Mouse (Mus musculus): ENCODE measurements around the gene Wwp2. TPM values are rescaled to one million over a fixed set of nuclear protein-coding genes. Genes with fewer than 3 reads are reported as not detected.

Gene Wwp2
- polyA plus RNA-seq, 1 experiment from 2014 or later: 28.5 TPM

DNA sequence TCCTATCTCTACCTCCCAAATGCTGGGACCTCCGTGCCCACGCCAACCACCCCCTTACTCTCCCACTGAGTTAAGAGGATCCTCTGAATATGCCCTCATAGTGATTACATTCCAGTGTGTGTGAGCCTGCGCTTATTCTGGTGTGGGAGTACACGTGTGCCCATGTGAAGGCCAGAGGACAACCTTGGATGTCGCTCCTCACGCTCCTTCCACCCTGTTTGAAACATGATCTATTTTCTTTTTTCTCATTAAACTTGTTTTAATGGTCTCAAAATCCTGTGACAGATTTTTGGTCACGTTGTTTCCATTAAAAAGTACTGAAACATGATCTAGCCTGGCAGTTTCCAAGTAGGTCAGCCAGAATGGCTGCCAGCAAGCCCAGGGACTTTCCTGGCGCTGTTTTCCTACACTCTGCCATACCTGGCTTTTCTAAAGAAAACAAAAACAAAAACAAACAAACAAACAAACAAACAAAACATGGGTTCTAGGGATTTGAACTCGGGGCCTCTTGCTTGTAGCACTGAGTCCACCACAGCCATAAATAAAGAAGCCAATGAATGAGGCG lies 40.0 kb upstream of the Wwp2 start:
- Histone ChIP-seq H3K27ac (replicated peaks in 1 of 2; ENCODE audit: control insufficient read depth in 1 of 2, insufficient read depth in 1 of 2, low read depth in 2 of 2, low read length in 2 of 2) (no peak overlapping the region), H3K4me1 (ENCODE audit: control insufficient read depth in 2 of 2, insufficient read depth in 2 of 2, low read length in 2 of 2) (no peaks in the 10 kb centered on the region), H3K9ac (ENCODE audit: low read length) (no peak overlapping the region), H3K4me3 (ENCODE audit: control insufficient read depth in 1 of 2, insufficient read depth in 1 of 2, low read depth in 1 of 2, low read length in 2 of 2) (no peak overlapping the region), H3K4me2 (ENCODE audit: low read length) (no peak overlapping the region), H3K27me3 (ENCODE audit: control insufficient read depth, insufficient read depth, low read length) (no peaks in the 10 kb centered on the region), H3K36me3 (ENCODE audit: control insufficient read depth, insufficient read depth, low read length) (no peaks in the 10 kb centered on the region), H3K9me3 (ENCODE audit: control insufficient read depth, low read length) (no peaks in the 10 kb centered on the region)
- no peak for ATAC-seq (ENCODE audit: insufficient number of reproducible peaks, insufficient read depth, low FRiP score, low read depth)
- 85% methylated on average over 10 of the region's 10 CpGs for WGBS

- Histone ChIP-seq H3K27ac (replicated peaks in 1 of 2; ENCODE audit: control insufficient read depth in 1 of 2, insufficient read depth in 1 of 2, low read depth in 2 of 2, low read length in 2 of 2) (no peak overlapping the region), H3K4me2 (ENCODE audit: low read length) (no peak overlapping the region), H3K9me3 (ENCODE audit: control insufficient read depth, low read length) (no peaks in the 10 kb centered on the region), H3K9ac (ENCODE audit: low read length) (no peak overlapping the region), H3K36me3 (ENCODE audit: control insufficient read depth, insufficient read depth, low read length) (no peaks in the 10 kb centered on the region), H3K4me3 (ENCODE audit: control insufficient read depth in 1 of 2, insufficient read depth in 1 of 2, low read depth in 1 of 2, low read length in 2 of 2) (no peak overlapping the region), H3K4me1 (ENCODE audit: control insufficient read depth in 2 of 2, insufficient read depth in 2 of 2, low read length in 2 of 2) (peaks cover under 1 to 4% of the 10 kb centered on the region in 2 experiments; a peak in 2 of 4 replicates), H3K27me3 (ENCODE audit: control insufficient read depth, insufficient read depth, low read length) (no peaks in the 10 kb centered on the region)
- 53% methylated on average over 12 of the region's 12 CpGs for WGBS
- no peak for ATAC-seq (ENCODE audit: insufficient number of reproducible peaks, insufficient read depth, low FRiP score, low read depth)
These were observed 38.5 kb upstream of the Wwp2 start for GRCm38 (mm10) chr8:107397665-107398064.

DNA sequence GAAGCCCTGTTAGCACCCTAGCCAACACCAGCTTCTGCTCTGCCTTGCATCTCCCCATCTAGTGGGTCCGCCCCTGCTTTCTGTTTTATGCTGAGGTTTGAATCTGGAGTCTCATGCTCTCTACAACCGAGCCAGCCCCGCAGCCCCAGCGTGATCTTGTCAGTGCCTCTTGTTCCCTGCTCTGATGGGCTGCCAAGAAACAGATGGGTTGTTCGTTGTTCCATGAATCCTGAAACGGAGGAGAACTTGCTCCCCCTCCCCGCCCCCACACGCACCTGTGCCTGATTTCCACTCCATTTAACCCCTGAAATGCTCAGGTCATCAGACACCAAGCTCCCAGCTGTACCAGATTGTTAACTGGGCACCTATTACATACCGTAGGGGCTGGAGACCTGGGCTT lies 36.7 kb upstream of the Wwp2 start:
- Histone ChIP-seq H3K9ac (ENCODE audit: low read length) (no peak overlapping the region), H3K4me1 (ENCODE audit: control insufficient read depth in 2 of 2, insufficient read depth in 2 of 2, low read length in 2 of 2) (peaks cover 3 to 5% of the 10 kb centered on the region in 2 experiments; a peak in 2 of 4 replicates), H3K36me3 (ENCODE audit: control insufficient read depth, insufficient read depth, low read length) (no peaks in the 10 kb centered on the region), H3K4me3 (ENCODE audit: control insufficient read depth in 1 of 2, insufficient read depth in 1 of 2, low read depth in 1 of 2, low read length in 2 of 2) (no peak overlapping the region), H3K27me3 (ENCODE audit: control insufficient read depth, insufficient read depth, low read length) (no peaks in the 10 kb centered on the region), H3K4me2 (ENCODE audit: low read length) (no peak overlapping the region), H3K9me3 (ENCODE audit: control insufficient read depth, low read length) (no peaks in the 10 kb centered on the region), H3K27ac (replicated peaks in 1 of 2; ENCODE audit: control insufficient read depth in 1 of 2, insufficient read depth in 1 of 2, low read depth in 2 of 2, low read length in 2 of 2) (no peak overlapping the region)
- ATAC-seq (ENCODE audit: insufficient number of reproducible peaks, insufficient read depth, low FRiP score, low read depth): no peak
- WGBS: 42% methylated on average over 9 of the region's 9 CpGs

- Histone ChIP-seq H3K9me3 (ENCODE audit: control insufficient read depth, low read length) (no peaks in the 10 kb centered on the region), H3K4me1 (ENCODE audit: control insufficient read depth in 2 of 2, insufficient read depth in 2 of 2, low read length in 2 of 2) (peaks cover 3 to 5% of the 10 kb centered on the region in 2 experiments; a peak in 2 of 4 replicates), H3K36me3 (ENCODE audit: control insufficient read depth, insufficient read depth, low read length) (no peaks in the 10 kb centered on the region), H3K4me3 (ENCODE audit: control insufficient read depth in 1 of 2, insufficient read depth in 1 of 2, low read depth in 1 of 2, low read length in 2 of 2) (no peak overlapping the region), H3K27me3 (ENCODE audit: control insufficient read depth, insufficient read depth, low read length) (no peaks in the 10 kb centered on the region), H3K27ac (replicated peaks in 1 of 2; ENCODE audit: control insufficient read depth in 1 of 2, insufficient read depth in 1 of 2, low read depth in 2 of 2, low read length in 2 of 2) (no peak overlapping the region), H3K9ac (ENCODE audit: low read length) (no peak overlapping the region), H3K4me2 (ENCODE audit: low read length) (no peak overlapping the region)
- WGBS: 73% methylated on average over 5 of the region's 5 CpGs
- no peak for ATAC-seq (ENCODE audit: insufficient number of reproducible peaks, insufficient read depth, low FRiP score, low read depth)
These were observed 34.3 kb upstream of the Wwp2 start for GRCm38 (mm10) chr8:107401866-107402265.

GRCm38 (mm10) chr8:107403038-107403781 lies 33.0 kb upstream of the Wwp2 start, which contains the start of gene Nqo1:
Gene Nqo1 (minus strand): TSS chr8:107403206.
- H3K9me3 ChIP-seq (ENCODE audit: control insufficient read depth, low read length): no peaks in the 10 kb centered on the region
- H3K9ac ChIP-seq (ENCODE audit: low read length): peak within 1 kb of the TSS; percentile 56
- peak; percentile 87 for ATAC-seq (ENCODE audit: insufficient number of reproducible peaks, insufficient read depth, low FRiP score, low read depth)
- peak within 1 kb of the TSS; percentile 69 for H3K4me2 ChIP-seq (ENCODE audit: low read length)
- H3K27ac ChIP-seq (replicated peaks in 1 of 2; ENCODE audit: control insufficient read depth in 1 of 2, insufficient read depth in 1 of 2, low read depth in 2 of 2, low read length in 2 of 2): no peak within 1 kb of the TSS
- H3K36me3 ChIP-seq (ENCODE audit: control insufficient read depth, insufficient read depth, low read length): 0 out of 2 replicates have a peak, but pooled peaks cover 2% of the 10 kb centered on the region
- H3K4me1 ChIP-seq (ENCODE audit: control insufficient read depth in 2 of 2, insufficient read depth in 2 of 2, low read length in 2 of 2): peaks cover 3 to 5% of the 10 kb centered on the region in 2 experiments; a peak in 2 of 4 replicates
- peak within 1 kb of the TSS; percentile 40 to 42 for H3K4me3 ChIP-seq (ENCODE audit: control insufficient read depth in 1 of 2, insufficient read depth in 1 of 2, low read depth in 1 of 2, low read length in 2 of 2)
- no peaks in the 10 kb centered on the region for H3K27me3 ChIP-seq (ENCODE audit: control insufficient read depth, insufficient read depth, low read length)
- 17% methylated on average over 22 of the region's 22 CpGs for WGBS

GRCm38 (mm10) chr8:107404057-107404456 lies 32.1 kb upstream of the Wwp2 start:
- no peak overlapping the region for H3K4me3 ChIP-seq (ENCODE audit: control insufficient read depth in 1 of 2, insufficient read depth in 1 of 2, low read depth in 1 of 2, low read length in 2 of 2)
- ATAC-seq (ENCODE audit: insufficient number of reproducible peaks, insufficient read depth, low FRiP score, low read depth): no peak
- peaks cover 3 to 5% of the 10 kb centered on the region in 2 experiments; a peak in 2 of 4 replicates for H3K4me1 ChIP-seq (ENCODE audit: control insufficient read depth in 2 of 2, insufficient read depth in 2 of 2, low read length in 2 of 2)
- no peak overlapping the region for H3K4me2 ChIP-seq (ENCODE audit: low read length)
- H3K27ac ChIP-seq (replicated peaks in 1 of 2; ENCODE audit: control insufficient read depth in 1 of 2, insufficient read depth in 1 of 2, low read depth in 2 of 2, low read length in 2 of 2): no peak overlapping the region
- no peaks in the 10 kb centered on the region for H3K27me3 ChIP-seq (ENCODE audit: control insufficient read depth, insufficient read depth, low read length)
- no peak overlapping the region for H3K9ac ChIP-seq (ENCODE audit: low read length)
- no peaks in the 10 kb centered on the region for H3K9me3 ChIP-seq (ENCODE audit: control insufficient read depth, low read length)
- H3K36me3 ChIP-seq (ENCODE audit: control insufficient read depth, insufficient read depth, low read length): peaks cover 6% of the 10 kb centered on the region; the same call in 1 of the 2 replicates
- WGBS: 47% methylated on average over 4 of the region's 4 CpGs

- no peak overlapping the region for H3K9ac ChIP-seq (ENCODE audit: low read length)
- no peak overlapping the region for H3K4me2 ChIP-seq (ENCODE audit: low read length)
- H3K36me3 ChIP-seq (ENCODE audit: control insufficient read depth, insufficient read depth, low read length): peaks cover 25% of the 10 kb centered on the region
- H3K4me3 ChIP-seq (ENCODE audit: control insufficient read depth in 1 of 2, insufficient read depth in 1 of 2, low read depth in 1 of 2, low read length in 2 of 2): no peak overlapping the region
- H3K9me3 ChIP-seq (ENCODE audit: control insufficient read depth, low read length): no peaks in the 10 kb centered on the region
- H3K27ac ChIP-seq (replicated peaks in 1 of 2; ENCODE audit: control insufficient read depth in 1 of 2, insufficient read depth in 1 of 2, low read depth in 2 of 2, low read length in 2 of 2): no peak overlapping the region
- H3K4me1 ChIP-seq (ENCODE audit: control insufficient read depth in 2 of 2, insufficient read depth in 2 of 2, low read length in 2 of 2): peaks cover 3 to 5% of the 10 kb centered on the region in 2 experiments; a peak in 2 of 4 replicates
- 57% methylated on average over 3 of the region's 3 CpGs for WGBS
- ATAC-seq (ENCODE audit: insufficient number of reproducible peaks, insufficient read depth, low FRiP score, low read depth): no peak
- no peaks in the 10 kb centered on the region for H3K27me3 ChIP-seq (ENCODE audit: control insufficient read depth, insufficient read depth, low read length)
These were observed 30.2 kb upstream of the Wwp2 start for GRCm38 (mm10) chr8:107405935-107406334.
